Mouse (Mus musculus) gastrocnemius, adult 8-10 months (tissue): ENCODE results near the gene R3hdm1. TPM values are rescaled to one million over a fixed set of nuclear protein-coding genes. Genes with fewer than 3 reads are reported as not detected.

Source experiments
- DNase-seq, 2 experiments: peaks; one replicate each; pipeline ENCODE4 v3.0.0; 2022; ENCODE audit warnings: low spot score in 2 of 2
- total RNA-seq, 4 experiments: library from RNA; stranded (reverse); gene quantifications; 2 replicates each; pipeline ENCODE4 v1.2.4; 2022

R3hdm1 gene
- total RNA-seq: 10 to 100 TPM; 74.0 to 90.8 (median 84.7) TPM

- DNase-seq: peak; percentile 94 to 97
Measured at GRCm38 (mm10) chr1:128102641-128103461, at the start of gene R3hdm1, which contains the start of gene Zranb3. Gene R3hdm1 (plus strand): TSS chr1:128103301. Gene Zranb3 (minus strand): TSS chr1:128103047.

GRCm38 (mm10) chr1:128057269-128057668, 45.8 kb upstream of the R3hdm1 start:
- no peak for DNase-seq

GRCm38 (mm10) chr1:128058625-128059024, 44.5 kb upstream of the R3hdm1 start:
- DNase-seq: no peak

- DNase-seq: no peak
Measured at GRCm38 (mm10) chr1:128060655-128061344, 42.3 kb upstream of the R3hdm1 start.

GRCm38 (mm10) chr1:128061401-128061800, 41.7 kb upstream of the R3hdm1 start:
- no peak for DNase-seq

GRCm38 (mm10) chr1:128062167-128062566, 40.9 kb upstream of the R3hdm1 start:
- no peak for DNase-seq

- DNase-seq: no peak
Measured at GRCm38 (mm10) chr1:128064716-128065115, 38.4 kb upstream of the R3hdm1 start.

GRCm38 (mm10) chr1:128068945-128069397, 34.1 kb upstream of the R3hdm1 start:
- DNase-seq: no peak

GRCm38 (mm10) chr1:128070003-128070402, 33.1 kb upstream of the R3hdm1 start:
- DNase-seq: no peak

GRCm38 (mm10) chr1:128073051-128073450, 30.1 kb upstream of the R3hdm1 start:
- DNase-seq: no peak

GRCm38 (mm10) chr1:128076791-128077479, 26.2 kb upstream of the R3hdm1 start:
- DNase-seq: no peak

- DNase-seq: no peak
Measured at GRCm38 (mm10) chr1:128077788-128078187, 25.3 kb upstream of the R3hdm1 start.

- DNase-seq: peak in 1 of 2 experiments; percentile 5
Measured at GRCm38 (mm10) chr1:128078646-128079045, 24.5 kb upstream of the R3hdm1 start.

- peak in 1 of 2 experiments; percentile 11 for DNase-seq
Measured at GRCm38 (mm10) chr1:128080936-128081696, 22.0 kb upstream of the R3hdm1 start.

- DNase-seq: no peak
Measured at GRCm38 (mm10) chr1:128081873-128082272, 21.2 kb upstream of the R3hdm1 start.

- no peak for DNase-seq
Measured at GRCm38 (mm10) chr1:128082800-128083199, 20.3 kb upstream of the R3hdm1 start.

GRCm38 (mm10) chr1:128094686-128095085, 8.4 kb upstream of the R3hdm1 start:
- DNase-seq: no peak

- DNase-seq: no peak
Measured at GRCm38 (mm10) chr1:128098309-128098708, 4.8 kb upstream of the R3hdm1 start.

GRCm38 (mm10) chr1:128102251-128102640, 855 bp upstream of the R3hdm1 start:
- peak in 1 of 2 experiments; percentile 26 for DNase-seq

GRCm38 (mm10) chr1:128103520-128104088, 503 bp downstream of the R3hdm1 start:
- no peak for DNase-seq
